Mouse (Mus musculus): ENCODE data around the gene Tab2.
"Not testable (repeated sequence)": the region's sequence is repeated elsewhere in the genome, so short reads cannot be mapped to it uniquely, and the experiment has no call there.

Gene Tab2

GRCm38 (mm10) chr10:7883524-7883923, 72.5 kb downstream of the Tab2 start:
- DNase-seq = peak; percentile 76 to 87

DNA sequence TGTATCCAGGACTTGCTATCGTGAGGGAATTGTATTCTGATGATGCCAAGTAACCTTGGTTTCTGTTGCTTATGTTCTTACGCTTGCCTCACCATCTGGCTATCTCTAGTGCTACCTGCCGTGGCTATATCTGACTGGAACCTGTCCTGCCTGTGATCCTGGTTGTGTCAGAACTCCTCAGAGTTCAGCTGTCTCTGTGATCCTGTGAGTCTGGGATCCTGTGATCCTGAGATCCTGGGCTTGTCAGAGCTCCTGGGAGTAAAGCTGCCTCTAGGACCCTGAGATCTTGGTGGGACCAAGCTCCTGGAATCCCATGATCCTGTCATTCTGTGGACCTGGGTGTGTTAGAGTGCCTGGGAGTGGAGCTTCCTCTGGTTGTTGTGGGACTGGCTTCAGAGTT, 74.1 kb downstream of the Tab2 start:
- DNase-seq = no peak

DNA sequence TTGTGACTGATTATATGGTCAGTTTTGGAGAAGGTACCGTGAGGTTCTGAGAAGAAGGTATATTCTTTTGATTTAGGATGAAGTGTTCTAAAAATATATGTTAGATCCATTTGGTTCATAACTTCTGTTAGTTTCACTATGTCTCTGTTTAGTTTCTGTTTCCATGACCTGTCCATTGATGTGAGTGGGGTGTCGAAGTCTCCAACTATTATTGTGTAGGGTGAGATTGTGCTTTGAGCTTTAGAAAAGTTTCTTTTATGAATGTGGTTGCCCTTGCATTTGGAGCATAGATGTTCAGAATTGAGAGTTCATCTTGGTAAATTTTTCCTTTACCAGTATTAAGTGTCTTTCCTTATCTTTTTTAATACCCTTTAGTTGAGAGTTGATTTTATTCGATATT, 75.7 kb downstream of the Tab2 start:
- DNase-seq = not testable (repeated sequence)

GRCm38 (mm10) chr10:7874194-7874593, 81.8 kb downstream of the Tab2 start:
- no peak for DNase-seq

DNA sequence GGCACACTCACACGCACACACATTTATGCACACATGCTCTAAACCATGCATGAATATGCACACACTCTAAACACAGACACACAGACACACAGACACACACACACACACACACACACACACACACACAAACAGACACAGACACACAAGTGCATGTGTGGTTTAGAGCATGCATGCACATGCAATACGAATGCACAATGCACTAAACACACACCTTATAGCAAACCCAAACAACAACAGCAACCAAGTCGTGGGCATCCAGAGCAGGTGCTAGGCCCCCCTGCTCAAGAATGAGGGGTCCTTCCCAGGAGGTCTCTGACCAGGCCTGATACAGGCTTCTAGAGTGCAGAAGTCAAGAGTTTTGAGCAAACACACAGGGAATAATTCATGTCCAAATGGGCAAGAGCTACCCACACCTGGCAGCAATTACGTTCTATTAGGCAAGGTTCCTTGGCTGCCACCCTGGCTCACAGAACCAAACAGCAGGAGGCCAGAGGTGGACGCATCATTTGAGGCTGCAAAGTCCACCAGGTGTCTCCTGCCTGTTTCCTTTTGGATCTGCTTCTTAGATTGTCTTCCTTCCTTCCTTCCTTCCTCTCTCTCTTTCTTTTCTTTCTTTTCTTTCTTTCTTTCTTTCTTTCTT, 84.5 kb downstream of the Tab2 start:
- DNase-seq = no peak

- DNase-seq = peak in 1 of 2 experiments; percentile 36
Observed at GRCm38 (mm10) chr10:7870571-7871315, 85.3 kb downstream of the Tab2 start.

DNA sequence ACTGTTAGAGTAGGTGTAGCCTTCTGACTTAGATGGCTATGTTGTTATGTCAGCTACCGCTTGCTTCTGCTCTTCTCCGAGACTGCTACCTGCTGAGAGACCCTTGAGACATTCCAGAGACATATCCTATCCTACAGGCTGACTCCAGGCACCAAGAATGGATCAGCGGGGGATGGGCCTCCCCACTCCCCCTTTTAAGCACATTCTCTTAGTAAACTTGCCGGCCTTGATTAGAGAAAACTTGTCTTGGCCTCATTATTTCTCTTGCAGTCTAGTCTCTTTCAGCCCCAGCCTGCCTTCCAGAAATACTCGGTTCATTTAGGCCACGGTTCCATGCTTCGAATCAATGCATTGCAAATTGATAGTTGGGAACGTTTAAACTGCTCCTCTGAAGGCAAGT, 86.3 kb downstream of the Tab2 start:
- no peak for DNase-seq

DNA sequence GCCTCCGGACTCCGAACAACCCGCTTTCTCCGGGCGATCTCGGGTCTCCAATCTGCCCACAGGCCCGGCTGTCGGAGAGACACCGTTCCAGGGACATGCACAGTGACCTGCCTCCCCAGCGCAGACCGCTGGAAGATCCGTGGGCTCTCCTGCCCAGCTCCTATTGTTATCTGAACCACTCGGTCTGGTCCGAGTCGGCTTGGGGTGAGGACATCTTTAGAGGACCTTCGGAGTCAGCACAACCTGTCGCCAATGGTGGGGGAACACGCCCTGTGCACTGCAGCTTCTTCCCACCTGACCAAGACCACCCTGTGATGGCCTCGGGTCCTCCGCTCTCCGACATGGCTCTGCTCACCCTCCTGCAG, 88.4 kb downstream of the Tab2 start:
- no peak for DNase-seq

DNA sequence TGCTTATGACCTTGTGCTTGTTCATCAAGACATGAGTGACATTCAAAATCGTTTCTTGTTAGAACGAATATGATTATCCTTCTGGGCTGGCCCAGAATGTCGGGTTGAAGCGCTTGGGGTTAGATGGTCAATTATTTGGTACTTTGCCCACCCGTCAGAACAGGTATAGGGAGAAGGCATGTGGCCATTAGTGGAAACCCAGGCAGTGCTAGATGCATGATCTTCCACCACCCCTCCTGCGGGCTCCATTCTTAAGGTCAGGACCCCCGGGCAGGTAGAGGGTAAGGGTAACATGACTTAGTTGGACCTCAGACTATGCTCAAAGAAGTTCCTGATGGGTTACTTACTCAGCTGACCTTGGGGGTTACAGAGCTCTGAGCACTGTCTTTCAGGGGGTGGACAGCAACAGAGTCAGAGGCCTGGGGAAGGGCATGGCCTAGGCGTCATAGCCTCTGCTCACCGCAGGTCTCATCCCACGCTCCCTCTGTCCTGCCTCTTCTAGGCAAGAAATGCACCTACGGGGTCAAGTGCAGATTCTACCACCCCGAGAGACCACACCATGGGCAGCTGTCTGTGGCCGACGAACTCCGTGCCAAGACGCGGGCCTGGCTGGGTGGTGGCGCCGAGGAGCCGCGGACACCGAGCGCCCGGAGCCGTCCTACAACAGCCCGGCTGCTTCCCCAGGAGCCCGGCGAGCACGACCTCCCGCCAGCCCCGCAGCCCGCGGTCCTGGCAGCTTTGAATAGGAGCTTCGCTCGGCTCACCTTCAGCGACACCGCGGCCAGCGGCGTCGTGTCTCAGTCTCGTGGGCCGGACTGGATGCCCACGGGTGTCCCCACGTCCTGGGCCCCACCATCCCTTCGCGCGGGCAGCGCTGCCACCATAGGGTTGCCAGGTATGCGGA, 89.0 kb downstream of the Tab2 start:
- peak; percentile 40 to 44 for DNase-seq

DNA sequence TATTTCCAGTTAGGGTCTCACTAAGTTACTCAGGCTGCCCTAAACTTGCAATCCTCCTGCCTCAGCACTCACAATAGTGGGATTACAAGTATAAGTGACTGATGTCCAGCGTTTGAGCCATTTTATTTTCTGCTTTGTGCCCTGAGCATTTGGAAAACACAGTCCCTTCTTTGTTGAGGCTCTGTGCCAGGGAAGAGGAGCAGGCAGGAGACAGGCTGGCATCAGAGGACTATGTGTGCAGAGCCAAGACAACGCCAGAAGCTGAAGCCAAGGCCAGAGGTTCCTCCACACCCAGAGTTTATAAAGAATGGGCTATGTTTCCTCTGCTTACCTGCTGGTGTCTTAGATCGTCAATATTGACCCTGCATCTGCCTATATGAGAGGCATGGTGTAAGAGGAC, 91.2 kb downstream of the Tab2 start:
- DNase-seq = no peak

GRCm38 (mm10) chr10:7864184-7864583, 91.8 kb downstream of the Tab2 start:
- no peak for DNase-seq

GRCm38 (mm10) chr10:7863411-7863810, 92.6 kb downstream of the Tab2 start:
- no peak for DNase-seq

DNA sequence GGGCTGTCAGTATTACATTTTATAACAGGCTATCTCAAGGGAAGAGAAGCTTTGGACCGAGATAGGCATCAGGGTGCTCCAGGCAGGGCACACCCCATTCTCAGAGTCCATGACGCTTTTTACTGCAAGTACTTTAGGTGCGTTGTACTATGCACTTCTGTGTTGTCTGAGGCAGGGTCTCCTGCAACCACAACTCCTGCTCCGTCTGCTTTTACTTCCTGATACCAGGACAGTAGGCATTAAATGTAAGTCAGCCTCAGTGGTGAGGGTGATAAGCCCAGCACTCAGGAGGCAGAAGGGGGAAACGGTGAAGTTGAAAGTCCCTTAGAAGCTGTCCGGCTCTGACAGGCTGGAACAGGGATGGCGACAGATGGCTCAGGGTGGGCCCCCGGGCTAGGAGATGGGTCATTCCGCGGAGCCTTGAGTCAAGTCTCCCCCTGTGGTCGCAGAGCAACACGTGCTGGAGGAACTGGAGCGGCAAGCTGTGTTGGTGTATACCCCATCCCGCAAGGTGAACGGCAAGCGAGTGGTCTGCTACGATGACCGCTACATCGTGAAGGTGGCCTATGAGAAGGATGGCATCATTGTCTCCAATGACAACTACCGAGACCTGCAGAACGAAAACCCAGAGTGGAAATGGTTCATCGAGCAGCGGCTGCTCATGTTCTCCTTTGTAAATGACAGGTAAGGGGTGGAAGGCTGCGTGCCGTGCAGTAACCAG, 93.9 kb downstream of the Tab2 start:
- no peak for DNase-seq

DNA sequence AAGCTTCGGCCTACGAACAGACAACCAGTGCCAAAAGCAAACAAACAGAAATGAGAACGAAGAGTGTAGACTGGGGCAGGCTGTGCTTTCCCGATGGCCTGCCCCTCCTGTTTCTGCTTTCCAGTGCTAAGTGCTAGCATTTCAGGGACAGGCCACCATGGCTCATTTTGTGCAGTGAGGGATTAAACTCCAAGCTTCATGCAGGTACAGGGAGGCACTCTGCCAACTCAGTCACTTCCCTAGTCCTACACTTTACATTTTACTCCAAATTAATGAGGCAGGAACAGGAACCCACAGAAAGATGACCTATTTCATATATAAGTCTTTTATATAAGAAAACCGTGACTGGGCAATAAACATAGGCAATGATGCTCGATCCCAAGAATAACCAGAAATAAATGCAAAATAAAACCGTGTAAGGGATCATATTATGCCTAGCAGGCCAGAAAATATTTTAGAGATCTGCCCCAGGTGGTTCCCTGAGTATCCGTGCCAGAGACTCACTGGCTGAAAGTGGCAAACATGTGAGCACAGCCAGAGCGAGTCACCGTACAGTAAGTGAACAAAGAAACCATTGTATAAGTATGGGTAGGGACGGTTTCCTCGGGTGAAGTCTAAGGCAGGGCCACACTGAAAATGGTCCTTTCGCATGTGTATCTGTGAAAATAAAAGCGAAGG, 94.6 kb downstream of the Tab2 start:
- no peak for DNase-seq

GRCm38 (mm10) chr10:7860494-7860893, 95.5 kb downstream of the Tab2 start:
- no peak for DNase-seq

Data from kidney, postnatal 25 days (tissue).